Mouse (Mus musculus) forebrain, embryonic 14.5 days (tissue): ENCODE results near the gene Ifitm5. TPM values are rescaled to one million over a fixed set of nuclear protein-coding genes. Genes with fewer than 3 reads are reported as not detected.
A peak's percentile ranks its signal among the peaks of the same experiment; 100 is the strongest.

Source experiments
- ATAC-seq: fragments of 200-750 bp; cut with Nextera tagmentation; 2 replicates; pipeline ENCODE4 v1.8.0; 2017; ENCODE audit warnings: mild to moderate bottlenecking, moderate library complexity
- DNase-seq: peaks from one replicate; pipeline ENCODE4 v3.0.0-alpha.2; 2015; ENCODE audit warnings: low spot score
- H3K27ac ChIP-seq: fragments of 300-500 bp; sonication (generic); 2 replicates; pipeline ENCODE4 v1.5.1; 2014; ENCODE audit warnings: low read depth, mild to moderate bottlenecking, control low read depth, low read length, moderate library complexity
- H3K27me3 ChIP-seq: fragments of 300-500 bp; sonication (generic); replicated peaks from 2 replicates; pipeline ENCODE4 v1.6.1; 2014; ENCODE audit warnings: low read length, control low read depth, mixed read lengths; ENCODE audit not compliant: control insufficient read depth, insufficient read depth
- H3K36me3 ChIP-seq: fragments of 300-500 bp; sonication (generic); 2 replicates; pipeline ENCODE4 v1.6.1; 2014; ENCODE audit warnings: low read length, control low read depth; ENCODE audit not compliant: control insufficient read depth, insufficient read depth
- H3K4me1 ChIP-seq: fragments of 300-500 bp; sonication (generic); 2 replicates; pipeline ENCODE4 v1.6.1; 2014; ENCODE audit warnings: antibody characterized with exemption, low read length, control low read depth; ENCODE audit not compliant: control insufficient read depth, insufficient read depth
- H3K4me2 ChIP-seq: fragments of 300-500 bp; sonication (generic); 2 replicates; pipeline ENCODE4 v1.6.1; 2014; ENCODE audit warnings: mild to moderate bottlenecking, control low read depth, low read length
- H3K4me3 ChIP-seq: fragments of 300-500 bp; sonication (generic); 2 replicates; pipeline ENCODE4 v1.5.1; 2014; ENCODE audit warnings: low read depth, low read length, control low read depth
- H3K9ac ChIP-seq: fragments of 300-500 bp; sonication (generic); 2 replicates; pipeline ENCODE4 v1.6.1; 2014; ENCODE audit warnings: mild to moderate bottlenecking, low read length, control low read depth, moderate library complexity
- H3K9me3 ChIP-seq: fragments of 300-500 bp; sonication (generic); replicated peaks from 2 replicates; pipeline ENCODE4 v1.6.1; 2016; ENCODE audit warnings: low read length, control low read depth, mixed read lengths; ENCODE audit not compliant: control insufficient read depth
- WGBS: fragments of 180-500 bp; shearing (Covaris S2); extraction: QIAGEN DNeasy Blood & Tissue Kit; methylation state at CpG from one replicate; pipeline ENCODE4 v1.1.7; 2014; 5-methylcytosine and 5-hydroxymethylcytosine counted together
- polyA plus RNA-seq: library from polyadenylated mRNA; unstranded; fragments of >200 nt; fragmentation: Nextera tagmentation; extraction: Ambion mirVana; gene quantifications from 2 replicates; pipeline ENCODE4 v1.2.1, GENCODE M21; 2014

The Ifitm5 gene
- polyA plus RNA-seq, 1 experiment from 2014 or later: not detected

DNA sequence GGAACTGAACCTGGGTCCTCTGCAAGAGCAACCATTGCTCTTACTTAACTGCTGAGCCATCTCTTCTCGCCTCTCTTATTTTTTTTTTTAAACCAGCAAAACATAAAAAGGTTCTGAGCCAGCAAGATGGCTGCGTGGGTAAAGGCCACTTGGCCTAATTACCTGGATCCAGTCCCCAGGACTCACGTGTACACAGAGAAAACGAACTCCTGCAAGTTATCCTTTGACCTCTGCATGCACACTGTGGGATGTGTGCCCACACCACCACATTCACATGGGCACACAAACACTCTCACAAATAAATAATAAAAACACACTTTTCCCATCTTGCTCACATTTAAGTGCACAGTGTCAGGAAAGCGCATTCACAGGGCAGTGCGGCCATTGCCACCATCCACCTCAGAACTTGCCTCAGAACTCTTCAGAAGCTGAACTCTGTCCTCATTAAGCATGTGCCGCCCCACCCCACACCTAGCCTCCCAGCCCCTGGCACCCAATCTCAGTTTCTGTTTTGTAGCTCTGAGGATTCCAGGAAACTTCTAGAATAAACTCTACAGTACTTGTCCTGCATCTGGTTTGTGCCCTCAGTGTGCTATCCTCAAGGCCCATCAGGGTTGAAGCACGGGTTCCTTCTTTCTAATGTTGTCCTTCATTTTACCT, 35.9 kb downstream of the Ifitm5 start:
- H3K4me2 ChIP-seq: no peak overlapping the region
- ATAC-seq (no peak), DNase-seq (no peak)
- H3K4me1 ChIP-seq: no peaks in the 10 kb centered on the region
- 81% methylated on average over 8 of the region's 8 CpGs for WGBS
- no peak overlapping the region for H3K27ac ChIP-seq
- H3K27me3 ChIP-seq: no peaks in the 10 kb centered on the region
- H3K9ac ChIP-seq: no peak overlapping the region
- H3K4me3 ChIP-seq: no peak overlapping the region
- H3K36me3 ChIP-seq: no peaks in the 10 kb centered on the region
- no peaks in the 10 kb centered on the region for H3K9me3 ChIP-seq

DNA sequence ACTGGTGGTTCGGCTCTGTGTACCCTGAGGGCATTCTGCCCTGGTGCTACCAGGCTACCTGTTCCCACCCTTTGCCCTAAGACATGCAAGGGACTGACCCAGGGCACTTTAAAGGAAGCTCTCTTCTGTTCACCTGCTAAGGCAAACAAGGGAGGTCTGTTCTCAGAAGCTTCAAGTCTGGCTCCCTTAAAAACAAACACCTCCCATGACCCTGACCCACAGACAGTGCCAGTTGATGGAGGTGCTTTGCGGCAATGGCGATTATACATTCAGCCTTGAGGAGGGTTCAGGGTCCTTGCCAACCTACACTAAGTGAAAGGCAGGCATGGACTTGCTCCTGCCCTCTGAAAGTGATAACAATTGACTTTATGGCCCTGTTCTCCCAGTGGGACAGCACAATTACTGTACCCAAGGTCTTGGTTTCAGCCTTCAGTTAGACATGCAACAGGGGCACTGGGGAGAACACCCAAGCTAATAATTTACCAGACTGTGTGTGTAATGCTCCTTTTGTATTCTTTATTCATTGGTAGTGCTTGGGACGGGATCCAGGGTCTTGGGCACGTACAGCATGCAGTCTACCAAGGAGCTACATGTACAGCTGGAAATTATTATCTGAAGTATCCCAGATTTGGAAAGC, 37.1 kb downstream of the Ifitm5 start:
- WGBS: 71% methylated on average over 5 of the region's 5 CpGs
- H3K4me3 ChIP-seq: no peak overlapping the region
- ATAC-seq (no peak), DNase-seq (no peak)
- H3K36me3 ChIP-seq: no peaks in the 10 kb centered on the region
- H3K4me1 ChIP-seq: peaks cover 4% of the 10 kb centered on the region; the same call in 1 of the 2 replicates
- no peak overlapping the region for H3K27ac ChIP-seq
- H3K9ac ChIP-seq: no peak overlapping the region
- no peaks in the 10 kb centered on the region for H3K9me3 ChIP-seq
- H3K27me3 ChIP-seq: no peaks in the 10 kb centered on the region
- H3K4me2 ChIP-seq: no peak overlapping the region

DNA sequence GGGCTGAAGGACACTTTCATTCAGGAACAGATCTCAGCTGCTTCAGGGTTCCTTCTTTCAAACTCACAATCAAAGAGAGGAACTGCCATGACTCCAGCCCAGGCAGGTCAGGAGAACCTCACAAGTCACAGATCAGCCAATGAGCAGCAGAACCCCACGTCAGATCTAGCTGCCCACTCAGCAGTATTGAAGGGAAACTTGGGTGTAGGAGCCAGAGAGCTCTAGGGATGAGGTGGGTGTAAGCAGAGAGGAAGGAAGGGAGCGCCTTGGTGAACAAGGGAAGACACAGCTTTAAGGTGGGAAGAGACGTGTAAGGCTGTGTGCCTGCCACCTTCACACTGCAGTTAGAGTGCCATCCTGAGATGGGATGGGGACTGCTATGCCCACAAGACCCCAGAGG, 37.8 kb downstream of the Ifitm5 start:
- 67% methylated on average over 3 of the region's 3 CpGs for WGBS
- no peak overlapping the region for H3K9ac ChIP-seq
- DNase-seq (no peak), ATAC-seq (no peak)
- no peak overlapping the region for H3K27ac ChIP-seq
- no peaks in the 10 kb centered on the region for H3K27me3 ChIP-seq
- no peak overlapping the region for H3K4me2 ChIP-seq
- peaks cover 4% of the 10 kb centered on the region; the same call in 1 of the 2 replicates for H3K4me1 ChIP-seq
- H3K36me3 ChIP-seq: no peaks in the 10 kb centered on the region
- no peaks in the 10 kb centered on the region for H3K9me3 ChIP-seq
- H3K4me3 ChIP-seq: no peak overlapping the region

DNA sequence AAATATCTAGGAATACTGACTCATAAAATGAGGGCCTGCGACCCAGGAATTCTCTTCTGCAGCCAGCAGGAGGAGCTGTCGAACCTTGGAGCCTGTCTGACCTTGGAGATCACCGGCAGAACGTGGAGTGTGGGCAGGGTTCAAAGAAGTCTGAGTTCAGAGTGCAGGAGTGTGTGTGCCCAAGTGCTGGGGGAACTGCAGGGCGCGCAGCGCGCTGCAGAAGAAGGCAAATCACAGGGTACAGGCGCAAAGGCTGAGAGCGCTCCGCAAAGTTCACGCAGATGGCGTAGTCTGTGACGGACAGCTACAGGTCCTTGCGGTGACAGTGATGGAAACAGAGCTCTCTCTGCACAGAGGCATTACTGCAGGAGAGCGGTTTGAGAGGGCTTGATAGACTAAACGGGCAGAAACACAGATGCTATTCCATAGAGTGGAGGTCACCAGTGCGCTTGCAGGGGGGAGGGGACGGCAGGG, 41.4 kb downstream of the Ifitm5 start:
- peak overlapping the region; percentile 66 for H3K4me2 ChIP-seq
- DNase-seq (peak; percentile 83), ATAC-seq (peak; percentile 63)
- peak overlapping the region; percentile 30 for H3K4me3 ChIP-seq
- H3K9me3 ChIP-seq: no peaks in the 10 kb centered on the region
- H3K9ac ChIP-seq: peak overlapping the region; percentile 43; the same call in 1 of the 2 replicates
- under 1% methylated on average over 19 of the region's 19 CpGs for WGBS
- no peaks in the 10 kb centered on the region for H3K27me3 ChIP-seq
- peaks cover 4% of the 10 kb centered on the region; the same call in 1 of the 2 replicates for H3K4me1 ChIP-seq
- H3K27ac ChIP-seq: no peak overlapping the region
- H3K36me3 ChIP-seq: no peaks in the 10 kb centered on the region

DNA sequence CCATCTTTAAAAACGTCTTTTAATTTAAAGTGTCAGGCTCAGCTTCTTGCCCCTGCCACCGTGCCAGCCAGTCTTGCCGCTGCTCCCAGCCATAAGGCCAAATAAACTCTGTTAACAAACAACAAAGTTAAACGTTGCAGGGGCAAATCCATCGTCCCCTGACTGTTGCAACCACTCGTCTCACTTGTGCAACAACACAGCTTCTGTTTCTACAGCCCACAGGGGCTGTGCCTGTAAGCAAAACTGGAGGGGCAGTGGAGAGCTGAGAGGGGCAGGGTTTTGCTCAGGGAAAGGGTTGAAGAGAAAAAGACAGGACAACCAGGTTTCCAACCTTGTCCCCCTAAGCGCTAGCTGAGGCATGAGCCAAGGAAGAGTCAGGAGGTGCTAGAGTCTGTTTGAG, 41.9 kb downstream of the Ifitm5 start:
- no peaks in the 10 kb centered on the region for H3K9me3 ChIP-seq
- DNase-seq (no peak), ATAC-seq (no peak)
- H3K4me3 ChIP-seq: no peak overlapping the region
- no peak overlapping the region for H3K4me2 ChIP-seq
- WGBS: 51% methylated on average over 7 of the region's 7 CpGs
- no peaks in the 10 kb centered on the region for H3K27me3 ChIP-seq
- H3K4me1 ChIP-seq: peaks cover 4% of the 10 kb centered on the region; the same call in 1 of the 2 replicates
- no peak overlapping the region for H3K27ac ChIP-seq
- H3K9ac ChIP-seq: no peak overlapping the region
- H3K36me3 ChIP-seq: no peaks in the 10 kb centered on the region

DNA sequence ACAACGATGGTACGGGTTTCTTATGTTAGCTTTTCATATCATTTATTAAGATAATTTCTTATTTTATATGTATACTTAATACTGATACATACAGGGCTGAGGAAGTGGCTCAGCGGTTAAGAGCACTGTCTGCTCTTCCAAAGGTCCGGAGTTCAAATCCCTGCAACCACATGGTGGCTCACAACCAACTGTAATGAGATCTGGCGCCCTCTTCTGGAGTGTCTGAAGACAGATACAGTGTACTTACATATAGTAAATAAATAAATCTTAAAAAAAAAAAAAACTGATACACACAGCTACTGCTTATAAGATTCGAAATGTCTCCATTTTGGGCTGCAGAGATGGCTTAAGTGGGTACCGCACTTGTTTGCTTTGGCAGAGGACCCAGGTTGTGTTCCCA, 42.4 kb downstream of the Ifitm5 start:
- Histone ChIP-seq H3K4me2 (no peak overlapping the region), H3K4me1 (peaks cover 4% of the 10 kb centered on the region; the same call in 1 of the 2 replicates), H3K27ac (no peak overlapping the region), H3K27me3 (no peaks in the 10 kb centered on the region), H3K36me3 (no peaks in the 10 kb centered on the region), H3K9me3 (no peaks in the 10 kb centered on the region), H3K4me3 (no peak overlapping the region), H3K9ac (no peak overlapping the region)
- WGBS: 86% methylated on average over 7 of the region's 7 CpGs
- DNase-seq (no peak), ATAC-seq (no peak)

DNA sequence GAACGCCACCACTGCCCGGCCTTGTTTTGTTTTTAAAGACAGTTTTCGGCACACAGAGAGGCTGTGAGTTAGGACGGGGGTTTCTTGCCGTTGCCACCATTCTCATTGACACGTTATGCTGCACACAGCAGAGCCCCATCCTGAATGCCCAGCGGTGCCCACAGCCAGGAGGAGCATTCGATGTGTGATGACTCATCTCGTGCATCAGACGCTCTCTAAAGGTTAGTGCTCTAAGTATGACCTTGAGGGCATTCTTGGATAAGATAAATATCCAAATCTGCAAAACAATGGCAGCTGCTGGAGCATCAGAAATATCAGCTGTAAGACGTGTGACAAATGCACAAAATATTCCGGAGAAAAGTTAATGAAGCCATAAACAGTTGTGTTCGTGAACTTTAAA, 43.0 kb downstream of the Ifitm5 start:
- Histone ChIP-seq H3K4me1 (peaks cover 4% of the 10 kb centered on the region; the same call in 1 of the 2 replicates), H3K4me2 (no peak overlapping the region), H3K9ac (no peak overlapping the region), H3K9me3 (no peaks in the 10 kb centered on the region), H3K27ac (no peak overlapping the region), H3K36me3 (no peaks in the 10 kb centered on the region), H3K27me3 (no peaks in the 10 kb centered on the region), H3K4me3 (no peak overlapping the region)
- ATAC-seq: no peak
- DNase-seq: no peak
- WGBS: 87% methylated on average over 13 of the region's 13 CpGs

DNA sequence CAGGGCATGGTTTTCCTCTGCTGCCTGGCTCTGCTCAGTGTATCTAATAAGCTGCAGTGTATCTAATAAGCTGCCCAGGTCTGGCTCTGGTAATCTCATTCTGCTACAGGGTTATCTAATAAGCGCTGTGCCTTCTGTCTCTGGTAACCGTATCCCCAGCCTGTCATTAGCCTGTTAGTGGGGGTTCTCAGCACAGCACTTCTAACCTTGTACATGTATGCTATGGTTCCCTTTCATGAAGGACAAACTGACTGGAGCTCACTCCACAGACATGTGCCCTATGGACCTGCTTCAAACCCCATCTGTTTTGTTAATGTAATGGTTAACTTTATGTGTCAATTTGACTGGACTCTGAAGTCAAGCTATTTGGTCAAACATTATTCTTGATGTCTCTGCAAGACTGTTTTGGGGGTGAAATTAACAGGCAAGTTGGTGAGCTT, 44.4 kb downstream of the Ifitm5 start:
- Histone ChIP-seq H3K36me3 (no peaks in the 10 kb centered on the region), H3K4me3 (no peak overlapping the region), H3K9ac (no peak overlapping the region), H3K27ac (no peak overlapping the region), H3K27me3 (no peaks in the 10 kb centered on the region), H3K4me1 (peaks cover 4% of the 10 kb centered on the region; the same call in 1 of the 2 replicates), H3K9me3 (no peaks in the 10 kb centered on the region), H3K4me2 (no peak overlapping the region)
- DNase-seq (no peak), ATAC-seq (no peak)
- 95% methylated on average over 2 of the region's 2 CpGs for WGBS

DNA sequence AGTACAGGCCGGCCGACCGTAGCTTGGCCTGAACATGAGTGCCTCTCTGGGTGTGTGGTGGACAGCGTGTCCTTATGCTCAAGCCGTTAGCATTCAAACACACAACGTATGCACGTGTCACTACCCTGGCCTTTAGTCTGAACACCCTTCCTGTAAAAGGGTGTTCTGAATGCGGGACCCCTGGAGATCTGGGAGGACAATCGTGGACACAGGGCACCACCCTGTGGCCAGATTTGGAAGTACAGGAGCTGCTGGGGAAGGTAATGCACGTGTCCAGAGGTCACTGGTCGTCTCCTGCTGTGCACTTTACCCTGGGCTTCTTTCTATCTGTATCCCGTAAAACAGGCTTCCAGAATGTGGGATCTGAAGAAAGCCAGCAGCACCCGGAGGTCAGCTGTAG, 46.9 kb downstream of the Ifitm5 start:
- H3K4me3 ChIP-seq: no peak overlapping the region
- H3K4me2 ChIP-seq: no peak overlapping the region
- no peaks in the 10 kb centered on the region for H3K27me3 ChIP-seq
- H3K27ac ChIP-seq: no peak overlapping the region
- peak; percentile 50 for ATAC-seq
- no peak overlapping the region for H3K9ac ChIP-seq
- WGBS: 25% methylated on average over 13 of the region's 13 CpGs
- DNase-seq: peak; percentile 69
- H3K9me3 ChIP-seq: no peaks in the 10 kb centered on the region
- H3K4me1 ChIP-seq: no peaks in the 10 kb centered on the region
- peaks cover 22% of the 10 kb centered on the region for H3K36me3 ChIP-seq
